Mouse (Mus musculus): Measurements from ENCODE around the gene Olfr1351.

DNA sequence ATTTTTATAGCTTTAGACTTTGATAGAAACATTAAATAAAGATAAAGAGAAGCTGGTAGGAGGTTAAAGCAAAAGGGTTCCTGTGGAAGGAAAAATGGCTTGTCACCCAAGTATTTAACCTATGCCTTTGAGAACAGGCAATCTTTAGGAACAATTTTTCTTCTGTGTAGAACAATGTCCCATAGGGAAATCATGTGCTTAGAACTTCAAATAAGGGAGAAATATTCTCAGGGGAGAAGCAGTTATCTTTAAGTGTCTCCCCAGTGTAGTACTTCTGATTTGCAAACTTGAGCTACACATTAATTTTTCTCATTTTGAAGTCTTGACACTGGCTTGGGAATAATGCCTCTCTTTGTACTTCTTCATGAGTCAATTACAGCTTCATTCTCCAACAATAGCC is 16.2 kb downstream of the Olfr1351 start, which contains the start of gene Olfr57:
- TF ChIP-seq POLR2A (IDR thresholded peaks at IDR 0.05; ENCODE audit: low read depth, low read length) (no peak), CTCF (IDR thresholded peaks at IDR 0.05; ENCODE audit: borderline replicate concordance, insufficient read depth, low read length) (no peak)

Measured in embryonic fibroblast, embryonic 13.5 days (primary cell).